Mouse (Mus musculus): ENCODE data around the gene Gm45261. TPM values are rescaled to one million over a fixed set of nuclear protein-coding genes. Genes with fewer than 3 reads are reported as not detected.

Gene Gm45261
- polyA plus RNA-seq, 1 experiment from 2014 or later = not detected

- no peaks in the 10 kb centered on the region for H3K27me3 ChIP-seq
- no peaks in the 10 kb centered on the region for H3K4me1 ChIP-seq (replicated peaks)
- no peak overlapping the region for H3K4me3 ChIP-seq (replicated peaks)
- no peak overlapping the region for H3K4me2 ChIP-seq
- ATAC-seq (ENCODE audit: insufficient number of reproducible peaks, insufficient read depth, low FRiP score, low TSS enrichment, low read depth) = no peak
- H3K9ac ChIP-seq (replicated peaks) = no peak overlapping the region
- no peak overlapping the region for H3K27ac ChIP-seq
- no peaks in the 10 kb centered on the region for H3K9me3 ChIP-seq
- H3K36me3 ChIP-seq = no peaks in the 10 kb centered on the region
- 81% methylated on average over 1 of the region's 1 CpGs for WGBS
Measured at GRCm38 (mm10) chr1:80451914-80452549, 9.2 kb downstream of the Gm45261 start.

- no peak for ATAC-seq (ENCODE audit: insufficient number of reproducible peaks, insufficient read depth, low FRiP score, low TSS enrichment, low read depth)
- no peak overlapping the region for H3K4me2 ChIP-seq
- no peak overlapping the region for H3K9ac ChIP-seq (replicated peaks)
- H3K4me3 ChIP-seq (replicated peaks) = no peak overlapping the region
- no peak overlapping the region for H3K27ac ChIP-seq
- no peaks in the 10 kb centered on the region for H3K9me3 ChIP-seq
- H3K27me3 ChIP-seq = no peaks in the 10 kb centered on the region
- H3K36me3 ChIP-seq = no peaks in the 10 kb centered on the region
- no peaks in the 10 kb centered on the region for H3K4me1 ChIP-seq (replicated peaks)
- WGBS = 57% methylated on average over 1 of the region's 1 CpGs
Measured at GRCm38 (mm10) chr1:80447554-80447953, 13.7 kb downstream of the Gm45261 start.

- H3K4me3 ChIP-seq (replicated peaks) = no peak overlapping the region
- WGBS = 64% methylated on average over 2 of the region's 2 CpGs
- no peak overlapping the region for H3K9ac ChIP-seq (replicated peaks)
- H3K4me1 ChIP-seq (replicated peaks) = no peaks in the 10 kb centered on the region
- no peak overlapping the region for H3K27ac ChIP-seq
- H3K9me3 ChIP-seq = no peaks in the 10 kb centered on the region
- H3K27me3 ChIP-seq = no peaks in the 10 kb centered on the region
- H3K36me3 ChIP-seq = no peaks in the 10 kb centered on the region
- no peak for ATAC-seq (ENCODE audit: insufficient number of reproducible peaks, insufficient read depth, low FRiP score, low TSS enrichment, low read depth)
- no peak overlapping the region for H3K4me2 ChIP-seq
Measured at GRCm38 (mm10) chr1:80440911-80441310, 20.3 kb downstream of the Gm45261 start.

GRCm38 (mm10) chr1:80438506-80438905 lies 22.7 kb downstream of the Gm45261 start:
- Histone ChIP-seq H3K4me1 (replicated peaks) (no peaks in the 10 kb centered on the region), H3K27me3 (no peaks in the 10 kb centered on the region), H3K36me3 (no peaks in the 10 kb centered on the region), H3K4me3 (replicated peaks) (no peak overlapping the region), H3K9ac (replicated peaks) (no peak overlapping the region), H3K4me2 (no peak overlapping the region), H3K9me3 (no peaks in the 10 kb centered on the region), H3K27ac (no peak overlapping the region)
- 86% methylated on average over 2 of the region's 2 CpGs for WGBS
- no peak for ATAC-seq (ENCODE audit: insufficient number of reproducible peaks, insufficient read depth, low FRiP score, low TSS enrichment, low read depth)

GRCm38 (mm10) chr1:80427946-80428345 lies 33.3 kb downstream of the Gm45261 start:
- WGBS = 67% methylated on average over 1 of the region's 1 CpGs
- H3K4me2 ChIP-seq = no peak overlapping the region
- H3K9me3 ChIP-seq = peaks cover 6% of the 10 kb centered on the region; the same call in 1 of the 2 replicates
- no peak for ATAC-seq (ENCODE audit: insufficient number of reproducible peaks, insufficient read depth, low FRiP score, low TSS enrichment, low read depth)
- no peaks in the 10 kb centered on the region for H3K36me3 ChIP-seq
- no peak overlapping the region for H3K4me3 ChIP-seq (replicated peaks)
- H3K4me1 ChIP-seq (replicated peaks) = no peaks in the 10 kb centered on the region
- H3K9ac ChIP-seq (replicated peaks) = no peak overlapping the region
- H3K27ac ChIP-seq = no peak overlapping the region
- H3K27me3 ChIP-seq = no peaks in the 10 kb centered on the region

GRCm38 (mm10) chr1:80427425-80427824 lies 33.8 kb downstream of the Gm45261 start:
- no peak for ATAC-seq (ENCODE audit: insufficient number of reproducible peaks, insufficient read depth, low FRiP score, low TSS enrichment, low read depth)
- H3K4me3 ChIP-seq (replicated peaks) = no peak overlapping the region
- 52% methylated on average over 1 of the region's 1 CpGs for WGBS
- peaks cover 6% of the 10 kb centered on the region; the same call in 1 of the 2 replicates for H3K9me3 ChIP-seq
- no peaks in the 10 kb centered on the region for H3K36me3 ChIP-seq
- no peak overlapping the region for H3K27ac ChIP-seq
- no peak overlapping the region for H3K4me2 ChIP-seq
- H3K9ac ChIP-seq (replicated peaks) = no peak overlapping the region
- H3K4me1 ChIP-seq (replicated peaks) = no peaks in the 10 kb centered on the region
- no peaks in the 10 kb centered on the region for H3K27me3 ChIP-seq

GRCm38 (mm10) chr1:80424666-80425065 lies 36.6 kb downstream of the Gm45261 start:
- Histone ChIP-seq H3K9me3 (no peaks in the 10 kb centered on the region), H3K4me1 (replicated peaks) (no peaks in the 10 kb centered on the region), H3K9ac (replicated peaks) (no peak overlapping the region), H3K4me3 (replicated peaks) (no peak overlapping the region), H3K27me3 (no peaks in the 10 kb centered on the region), H3K27ac (no peak overlapping the region), H3K4me2 (no peak overlapping the region), H3K36me3 (no peaks in the 10 kb centered on the region)
- WGBS = 89% methylated on average over 1 of the region's 1 CpGs
- no peak for ATAC-seq (ENCODE audit: insufficient number of reproducible peaks, insufficient read depth, low FRiP score, low TSS enrichment, low read depth)

GRCm38 (mm10) chr1:80418321-80419045 lies 42.8 kb downstream of the Gm45261 start:
- no peaks in the 10 kb centered on the region for H3K9me3 ChIP-seq
- H3K4me2 ChIP-seq = no peak overlapping the region
- no peak overlapping the region for H3K9ac ChIP-seq (replicated peaks)
- H3K27me3 ChIP-seq = no peaks in the 10 kb centered on the region
- H3K4me3 ChIP-seq (replicated peaks) = no peak overlapping the region
- H3K4me1 ChIP-seq (replicated peaks) = 0 out of 2 replicates have a peak, but pooled peaks cover 2% of the 10 kb centered on the region
- no peak for ATAC-seq (ENCODE audit: insufficient number of reproducible peaks, insufficient read depth, low FRiP score, low TSS enrichment, low read depth)
- no peak overlapping the region for H3K27ac ChIP-seq
- 80% methylated on average over 12 of the region's 12 CpGs for WGBS
- H3K36me3 ChIP-seq = no peaks in the 10 kb centered on the region

- no peaks in the 10 kb centered on the region for H3K36me3 ChIP-seq
- H3K27me3 ChIP-seq = no peaks in the 10 kb centered on the region
- no peak overlapping the region for H3K4me3 ChIP-seq (replicated peaks)
- no peak for ATAC-seq (ENCODE audit: insufficient number of reproducible peaks, insufficient read depth, low FRiP score, low TSS enrichment, low read depth)
- no peak overlapping the region for H3K9ac ChIP-seq (replicated peaks)
- H3K9me3 ChIP-seq = no peaks in the 10 kb centered on the region
- H3K4me1 ChIP-seq (replicated peaks) = 0 out of 2 replicates have a peak, but pooled peaks cover 2% of the 10 kb centered on the region
- no peak overlapping the region for H3K4me2 ChIP-seq
- 71% methylated on average over 5 of the region's 5 CpGs for WGBS
- no peak overlapping the region for H3K27ac ChIP-seq
Measured at GRCm38 (mm10) chr1:80416329-80416728, 44.9 kb downstream of the Gm45261 start.

- Histone ChIP-seq H3K4me2 (no peak overlapping the region), H3K27ac (no peak overlapping the region), H3K4me1 (replicated peaks) (peaks cover 17% of the 10 kb centered on the region), H3K9me3 (no peaks in the 10 kb centered on the region), H3K4me3 (replicated peaks) (no peak overlapping the region), H3K9ac (replicated peaks) (no peak overlapping the region), H3K27me3 (no peaks in the 10 kb centered on the region), H3K36me3 (no peaks in the 10 kb centered on the region)
- 79% methylated on average over 2 of the region's 2 CpGs for WGBS
- no peak for ATAC-seq (ENCODE audit: insufficient number of reproducible peaks, insufficient read depth, low FRiP score, low TSS enrichment, low read depth)
Measured at GRCm38 (mm10) chr1:80412521-80412920, 48.7 kb downstream of the Gm45261 start.

GRCm38 (mm10) chr1:80410229-80410973 lies 50.8 kb downstream of the Gm45261 start:
- no peak overlapping the region for H3K27ac ChIP-seq
- H3K4me3 ChIP-seq (replicated peaks) = no peak overlapping the region
- peaks cover 14% of the 10 kb centered on the region for H3K4me1 ChIP-seq (replicated peaks)
- no peak overlapping the region for H3K9ac ChIP-seq (replicated peaks)
- H3K27me3 ChIP-seq = no peaks in the 10 kb centered on the region
- H3K4me2 ChIP-seq = no peak overlapping the region
- no peaks in the 10 kb centered on the region for H3K9me3 ChIP-seq
- no peak for ATAC-seq (ENCODE audit: insufficient number of reproducible peaks, insufficient read depth, low FRiP score, low TSS enrichment, low read depth)
- H3K36me3 ChIP-seq = no peaks in the 10 kb centered on the region

Data from limb, embryonic 12.5 days (tissue).